In the genomic region with DNA sequence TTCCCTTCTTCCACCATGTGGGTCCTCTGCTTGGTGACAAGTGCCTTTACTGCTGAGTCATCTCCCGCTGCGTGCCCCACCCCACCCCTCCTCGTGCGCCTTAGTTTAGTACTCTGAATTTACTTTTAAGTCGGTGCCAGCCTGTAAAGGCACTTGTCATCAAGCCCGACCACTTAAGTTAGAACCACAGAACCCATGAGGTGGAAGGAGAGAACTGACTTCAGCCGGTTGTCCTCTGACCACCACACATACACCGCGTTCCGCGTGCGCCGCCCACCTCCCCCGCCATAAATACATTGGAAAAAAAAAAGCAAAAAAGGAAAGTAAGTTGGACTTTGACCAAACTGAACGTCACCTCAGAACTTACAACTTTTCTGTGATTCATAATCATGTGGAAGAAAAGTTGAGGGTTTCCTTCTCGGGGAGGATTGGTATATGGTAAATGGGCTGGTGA, we compare ENCODE assay signal across 8 mouse cellular contexts. TPM values are rescaled to one million over a fixed set of nuclear protein-coding genes. Genes with fewer than 3 reads are reported as not detected.
DNase-seq lines count a peak whose midpoint lies in the region; ATAC-seq and TF ChIP-seq lines count a peak whose summit lies in the region.

No protein-coding gene starts in this region.

- no peak overlapping the region for H3K27ac ChIP-seq in heart, embryonic 11.5 days (ENCODE audit: low read depth, low read length)
- H3K27ac ChIP-seq in heart, embryonic 14.5 days (replicated peaks in 1 of 2; ENCODE audit: control insufficient read depth in 1 of 2, insufficient read depth in 1 of 2, low read depth in 2 of 2, low read length in 2 of 2), result no peak overlapping the region
- peak overlapping the region; percentile 65 for H3K27ac ChIP-seq in liver, embryonic 14.5 days
- H3K27ac ChIP-seq in neural tube, embryonic 13.5 days (replicated peaks), result no peak overlapping the region

- peak overlapping the region; percentile 99 for H3K4me2 ChIP-seq in heart, embryonic 11.5 days
- H3K4me2 ChIP-seq in heart, embryonic 14.5 days (ENCODE audit: low read length), result peak overlapping the region; percentile 98
- peak overlapping the region; percentile 95 for H3K4me2 ChIP-seq in liver, embryonic 14.5 days (ENCODE audit: low read depth)
- peak overlapping the region; percentile 85 for H3K4me2 ChIP-seq in neural tube, embryonic 13.5 days

- H3K36me3 ChIP-seq in heart, embryonic 11.5 days (ENCODE audit: control insufficient read depth, insufficient read depth, low read length), result no peaks in the 10 kb centered on the region
- H3K36me3 ChIP-seq in heart, embryonic 14.5 days (ENCODE audit: control insufficient read depth, insufficient read depth, low read length), result no peaks in the 10 kb centered on the region
- H3K36me3 ChIP-seq in liver, embryonic 14.5 days (replicated peaks; ENCODE audit: control insufficient read depth, insufficient read depth, low read depth), result no peaks in the 10 kb centered on the region
- peaks cover 28% of the 10 kb centered on the region for H3K36me3 ChIP-seq in neural tube, embryonic 13.5 days

- 19% methylated on average over 16 of the region's 16 CpGs for WGBS in heart, embryonic 11.5 days (ENCODE audit: insufficient replicate concordance)
- 22% methylated on average over 16 of the region's 16 CpGs for WGBS in heart, embryonic 14.5 days
- 3% methylated on average over 16 of the region's 16 CpGs for WGBS in liver, embryonic 14.5 days (ENCODE audit: insufficient replicate concordance)
- WGBS in neural tube, embryonic 13.5 days, result 25% methylated on average over 16 of the region's 16 CpGs

- peaks cover 6% of the 10 kb centered on the region; the same call in 1 of the 2 replicates for H3K4me1 ChIP-seq in heart, embryonic 11.5 days (ENCODE audit: control insufficient read depth, insufficient read depth, low read length)
- peaks cover 6 to 11% of the 10 kb centered on the region in 2 experiments for H3K4me1 ChIP-seq in heart, embryonic 14.5 days (ENCODE audit: control insufficient read depth in 2 of 2, insufficient read depth in 2 of 2, low read length in 2 of 2)
- peaks cover 17 to 30% of the 10 kb centered on the region in 2 experiments for H3K4me1 ChIP-seq in liver, embryonic 14.5 days (replicated peaks; ENCODE audit: control insufficient read depth in 2 of 2, insufficient read depth in 2 of 2, low read length in 1 of 2)
- peaks cover 37% of the 10 kb centered on the region for H3K4me1 ChIP-seq in neural tube, embryonic 13.5 days (replicated peaks)

- no peak for DNase-seq in heart, adult 9 months (ENCODE audit: low spot score in 2 of 2)
- DNase-seq in adrenal gland, postnatal 36 days, result peak; percentile 52 to 69
- peak; percentile 56 to 63 (median 60) for DNase-seq in liver, embryonic 14.5 days (ENCODE audit: low read depth in 3 of 3, low spot score in 3 of 3)
- no peak for DNase-seq in gastrocnemius, postnatal 10 days
- no peak for DNase-seq in urinary bladder, postnatal 14 days (ENCODE audit: low spot score)

- TF ChIP-seq CTCF in liver, embryonic 14.5 days (IDR thresholded peaks at IDR 0.05; ENCODE audit: low read depth), result no peak

- no peaks in the 10 kb centered on the region for H3K9me3 ChIP-seq in heart, embryonic 11.5 days (replicated peaks; ENCODE audit: control insufficient read depth, low read length)
- H3K9me3 ChIP-seq in heart, embryonic 14.5 days (ENCODE audit: control insufficient read depth, low read length), result no peaks in the 10 kb centered on the region
- no peaks in the 10 kb centered on the region for H3K9me3 ChIP-seq in liver, embryonic 14.5 days (ENCODE audit: control insufficient read depth, low read length)
- H3K9me3 ChIP-seq in neural tube, embryonic 13.5 days, result no peaks in the 10 kb centered on the region

- TF ChIP-seq EP300 in liver, embryonic 14.5 days (IDR thresholded peaks at IDR 0.05; ENCODE audit: low read depth), result no peak

- H3K9ac ChIP-seq in heart, embryonic 11.5 days (ENCODE audit: low read depth, low read length), result peak overlapping the region; percentile 76; the same call in 1 of the 2 replicates
- peak overlapping the region; percentile 71 for H3K9ac ChIP-seq in heart, embryonic 14.5 days (ENCODE audit: low read length)
- peak overlapping the region; percentile 47 for H3K9ac ChIP-seq in liver, embryonic 14.5 days (replicated peaks)
- H3K9ac ChIP-seq in neural tube, embryonic 13.5 days, result no peak overlapping the region

- no peak for ATAC-seq in heart, embryonic 11.5 days (replicated peaks; ENCODE audit: insufficient number of reproducible peaks, low FRiP score, low TSS enrichment)
- no peak for ATAC-seq in heart, embryonic 14.5 days (ENCODE audit: insufficient number of reproducible peaks, insufficient read depth, low FRiP score, low read depth)
- ATAC-seq in liver, embryonic 14.5 days (ENCODE audit: insufficient read depth), result peak; percentile 65
- ATAC-seq in neural tube, embryonic 13.5 days (ENCODE audit: low read depth), result no peak; the same call in 1 of the 2 replicates

- peaks cover 15% of the 10 kb centered on the region for H3K27me3 ChIP-seq in heart, embryonic 11.5 days (ENCODE audit: control insufficient read depth, insufficient read depth, low read length)
- 0 out of 2 replicates have a peak, but pooled peaks cover 7% of the 10 kb centered on the region for H3K27me3 ChIP-seq in heart, embryonic 14.5 days (ENCODE audit: control insufficient read depth, insufficient read depth, low read length)
- H3K27me3 ChIP-seq in liver, embryonic 14.5 days (ENCODE audit: control insufficient read depth, insufficient read depth, low read length), result no peaks in the 10 kb centered on the region
- peaks cover 3% of the 10 kb centered on the region; the same call in 1 of the 2 replicates for H3K27me3 ChIP-seq in neural tube, embryonic 13.5 days

- peak overlapping the region; percentile 62 for H3K4me3 ChIP-seq in heart, embryonic 11.5 days (ENCODE audit: low read depth, low read length)
- peak overlapping the region; percentile 35 to 59 for H3K4me3 ChIP-seq in heart, embryonic 14.5 days (ENCODE audit: control insufficient read depth in 1 of 2, insufficient read depth in 1 of 2, low read depth in 1 of 2, low read length in 2 of 2)
- peak overlapping the region; percentile 63 to 64 for H3K4me3 ChIP-seq in liver, embryonic 14.5 days (ENCODE audit: insufficient read depth in 1 of 2, low read depth in 2 of 2, low read length in 2 of 2)
- peak overlapping the region; percentile 45 for H3K4me3 ChIP-seq in neural tube, embryonic 13.5 days

RNA-seq across cellular contexts. Expression of gene Lrrc8d, which starts 31.4 kb away (rescaled TPM):
- 8.3 and 8.4 TPM in 2 replicates for polyA plus RNA-seq in heart, embryonic 11.5 days (2014; fragmentation: Nextera tagmentation; extraction: Ambion mirVana)
- 100 to 1,000 TPM in 1 of 2 experiments, 10 to 100 TPM in 1; 97.8 to 115 TPM for total RNA-seq in adrenal gland, postnatal 36 days (2021)
- 9.7 and 10.2 TPM in 2 replicates for polyA plus RNA-seq in heart, embryonic 14.5 days (2014; fragmentation: Nextera tagmentation; extraction: Ambion mirVana)
- polyA plus RNA-seq in liver, embryonic 14.5 days (2012; rRNA removed), result 2.5 and 3.3 TPM in 2 replicates
- polyA plus RNA-seq in liver, embryonic 14.5 days (2014; fragmentation: Nextera tagmentation; extraction: Ambion mirVana), result 7.5 and 7.8 TPM in 2 replicates
- 37.6 and 39.4 TPM in 2 replicates for polyA plus RNA-seq in neural tube, embryonic 13.5 days (2015; fragmentation: Nextera tagmentation; extraction: Ambion mirVana)
- 10 to 100 TPM; 10.8 to 11.1 TPM for total RNA-seq in gastrocnemius, postnatal 10 days (2021)

Comparison
In these comparisons a context has a peak if more than half of its experiments do, and no peak if none do; other contexts are left out.
1. DNase-seq: peak in adrenal gland, postnatal 36 days (2 of 2) and liver, embryonic 14.5 days (3 of 3); none in heart, adult 9 months (0 of 2), gastrocnemius, postnatal 10 days (single experiment) and urinary bladder, postnatal 14 days (single experiment).
2. Peak in every context shown above with its lines, with median percentiles within 50 percentile points of each other: H3K4me2 ChIP-seq and H3K4me3 ChIP-seq.